Mouse (Mus musculus): Measurements from ENCODE around the gene Igfn1.

Gene Igfn1

DNA sequence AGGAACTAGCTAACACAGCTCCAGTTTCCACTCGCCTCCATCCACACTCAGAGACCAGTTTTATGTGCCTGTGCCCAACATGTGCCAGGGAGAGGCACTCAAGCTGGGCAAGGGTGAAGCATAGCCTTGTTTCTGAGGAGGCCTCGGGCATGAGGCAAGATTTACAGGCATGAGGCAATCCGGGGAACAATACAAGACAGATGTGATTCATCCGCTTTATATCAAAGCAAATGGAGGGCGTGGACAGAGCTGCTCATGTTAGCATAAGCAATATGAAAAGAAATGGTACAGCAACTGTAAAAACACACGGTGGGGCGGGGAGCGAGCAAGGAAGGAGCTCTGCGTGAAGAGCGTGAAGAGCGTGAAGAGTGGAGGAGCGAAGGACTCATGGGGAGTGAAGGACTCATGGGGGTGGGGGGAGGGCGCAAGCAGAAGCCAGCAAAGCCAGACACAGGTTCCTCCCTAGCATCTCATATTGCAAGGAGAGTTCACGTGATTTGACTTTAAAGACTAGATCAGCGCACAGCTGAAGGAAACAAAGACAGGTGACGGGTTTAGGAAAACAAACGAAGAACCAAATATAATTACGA, 72.3 kb downstream of the Igfn1 start:
- no peak for DNase-seq (ENCODE audit: low read depth, low spot score)

DNA sequence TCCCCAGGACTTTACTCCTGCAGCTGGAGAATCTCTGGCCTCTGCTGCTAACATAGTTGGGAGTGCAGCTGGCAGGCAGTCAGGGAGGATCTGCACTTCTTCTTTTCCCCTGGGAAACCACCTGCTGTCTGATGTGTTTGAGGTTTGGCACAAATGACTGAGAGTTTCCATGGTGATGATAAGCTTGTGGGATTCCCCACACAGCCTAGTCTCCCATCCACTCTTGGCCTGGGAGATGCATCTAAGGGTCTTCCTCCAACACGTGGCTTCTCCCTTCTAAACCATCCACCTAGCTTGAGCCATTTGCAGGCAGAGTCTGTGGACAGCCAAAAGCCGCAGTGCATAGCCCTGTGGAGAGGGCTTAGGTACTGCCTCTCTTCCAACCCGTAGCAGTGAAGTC, 76.3 kb downstream of the Igfn1 start:
- peak; percentile 24 for DNase-seq (ENCODE audit: low read depth, low spot score)

DNA sequence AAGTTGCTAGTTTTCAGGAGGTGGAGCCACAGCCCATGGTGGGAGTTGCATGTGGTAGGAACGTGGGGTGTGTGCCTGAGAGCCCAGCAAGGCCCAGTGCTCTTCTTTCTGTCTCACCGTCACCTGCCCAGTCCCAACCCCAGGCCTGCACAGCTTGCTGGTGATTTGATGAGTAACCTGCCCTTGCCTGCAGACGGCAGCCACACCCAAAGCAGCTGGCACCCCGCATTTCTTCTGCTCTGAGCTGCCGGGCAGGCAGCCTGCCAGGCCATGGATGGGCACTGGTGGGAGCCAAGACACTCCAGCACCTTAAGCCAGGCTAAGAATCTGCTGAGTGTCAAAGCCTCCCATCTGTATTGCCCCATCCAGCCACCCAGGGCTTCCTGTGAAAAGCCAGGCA, 80.3 kb downstream of the Igfn1 start:
- no peak for DNase-seq (ENCODE audit: low read depth, low spot score)

DNA sequence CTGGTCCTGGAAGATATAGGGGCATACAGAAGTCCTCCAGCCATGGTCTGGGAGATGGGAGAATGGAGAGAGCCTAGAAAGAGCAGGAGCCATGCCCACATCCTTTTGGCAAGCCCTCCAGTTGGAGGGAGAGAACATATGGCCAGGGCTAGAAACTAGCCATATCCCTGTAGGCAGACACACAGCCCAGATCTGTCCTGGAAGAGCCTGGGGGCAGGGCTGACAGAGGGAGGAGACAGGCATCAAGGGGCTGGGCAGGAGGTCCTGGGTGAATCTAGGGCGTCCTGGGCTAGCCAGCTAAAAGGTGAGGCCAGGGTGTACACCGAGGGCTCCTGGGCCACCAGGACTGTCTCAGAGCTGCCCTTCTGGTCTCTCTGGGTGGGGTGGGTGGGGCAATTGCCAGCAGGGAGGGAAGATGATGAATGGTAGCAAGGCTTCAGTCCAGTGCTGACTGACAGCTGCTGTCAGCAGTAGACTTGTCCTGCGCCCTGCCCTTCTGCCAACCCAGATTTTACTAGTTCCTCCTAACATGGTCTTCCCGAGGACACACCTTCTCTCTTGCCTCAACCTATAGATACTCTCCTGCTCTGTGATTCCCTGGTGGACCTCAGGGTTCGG, 81.7 kb downstream of the Igfn1 start:
- DNase-seq (ENCODE audit: low read depth, low spot score): no peak

DNA sequence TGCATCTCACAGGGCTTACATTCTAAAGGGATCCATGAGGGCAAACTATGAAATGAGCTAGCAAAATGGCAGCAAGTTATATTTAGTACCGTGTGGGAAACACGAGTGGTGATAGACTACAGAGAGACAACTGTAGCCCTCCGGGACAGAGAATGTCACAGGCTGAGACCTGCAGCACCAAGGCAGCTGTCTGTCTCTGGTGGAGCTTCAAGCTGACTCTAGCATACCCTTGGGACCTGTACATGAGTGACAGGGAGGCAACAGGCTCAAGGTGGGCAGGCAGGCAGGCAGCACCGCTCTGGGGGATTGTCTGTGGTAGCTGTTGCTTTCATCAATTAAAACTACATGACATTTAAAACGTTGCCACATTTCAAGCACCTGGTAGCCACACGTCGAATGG, 82.9 kb downstream of the Igfn1 start:
- no peak for DNase-seq (ENCODE audit: low read depth, low spot score)

DNA sequence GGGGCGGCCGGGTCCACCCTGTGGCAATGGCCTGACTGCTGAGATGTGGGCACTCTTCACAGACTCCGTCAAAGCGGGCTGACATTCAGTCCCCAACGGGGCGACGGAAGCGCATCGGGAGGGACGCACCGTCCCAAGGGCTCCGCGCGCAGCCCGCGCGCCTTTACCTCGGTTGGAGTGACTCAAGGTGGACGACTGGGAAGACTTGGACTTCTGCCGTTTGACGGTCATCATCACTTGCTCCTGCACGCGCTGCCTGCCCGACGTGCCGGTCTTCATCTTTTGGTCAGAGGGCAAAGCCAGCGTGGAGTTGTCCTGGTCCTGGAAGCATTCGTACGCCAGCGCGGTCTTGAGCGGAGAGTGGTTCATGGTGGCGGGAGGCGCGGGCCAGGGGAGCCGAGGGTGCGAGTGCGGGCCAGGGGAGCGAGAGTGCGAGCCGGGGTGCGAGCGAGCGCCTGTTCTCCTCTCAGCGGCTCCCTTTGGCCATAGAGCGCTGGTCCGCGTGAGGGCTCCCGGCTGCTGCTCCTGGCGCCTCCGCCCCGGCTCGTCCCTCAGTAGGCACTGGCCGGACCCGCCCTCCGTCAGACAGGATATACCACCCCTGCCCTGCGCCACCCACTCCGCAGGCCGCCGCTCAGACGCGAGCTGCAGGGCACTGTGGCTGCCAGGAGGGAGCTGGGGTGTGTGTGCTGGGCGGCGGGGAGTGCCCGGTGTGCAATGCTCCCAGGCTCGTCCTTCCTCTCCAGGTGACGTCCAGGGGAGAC, 87.3 kb downstream of the Igfn1 start, which contains the start of gene Pkp1:
Pkp1 (minus strand) TSS at position 564 of the 764 bp plus-strand sequence.
- DNase-seq (ENCODE audit: low read depth, low spot score): no peak

DNA sequence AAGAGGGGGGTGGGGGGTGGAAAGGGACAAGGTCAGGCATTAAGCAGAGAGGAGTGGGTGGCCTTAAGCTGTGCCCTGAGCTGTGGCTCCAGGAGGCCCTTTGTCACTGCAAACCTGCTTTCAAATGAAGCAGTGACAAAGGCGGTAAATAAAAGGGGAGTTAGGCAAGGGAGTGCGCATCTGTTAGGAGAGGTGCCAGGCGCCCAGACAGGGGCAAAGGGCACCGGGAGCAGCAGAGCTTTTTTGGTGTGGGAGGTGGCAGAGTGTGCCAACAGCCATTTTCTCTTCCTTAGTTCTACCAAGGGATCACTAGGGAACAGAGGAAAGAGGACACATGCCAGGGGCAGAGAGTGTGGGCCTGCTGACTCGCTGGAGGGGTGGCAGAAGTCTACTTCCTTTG, 88.9 kb downstream of the Igfn1 start:
- no peak for DNase-seq (ENCODE audit: low read depth, low spot score)

- DNase-seq (ENCODE audit: low read depth, low spot score): no peak
Measured at GRCm38 (mm10) chr1:135916486-135917058, 89.6 kb downstream of the Igfn1 start.

DNA sequence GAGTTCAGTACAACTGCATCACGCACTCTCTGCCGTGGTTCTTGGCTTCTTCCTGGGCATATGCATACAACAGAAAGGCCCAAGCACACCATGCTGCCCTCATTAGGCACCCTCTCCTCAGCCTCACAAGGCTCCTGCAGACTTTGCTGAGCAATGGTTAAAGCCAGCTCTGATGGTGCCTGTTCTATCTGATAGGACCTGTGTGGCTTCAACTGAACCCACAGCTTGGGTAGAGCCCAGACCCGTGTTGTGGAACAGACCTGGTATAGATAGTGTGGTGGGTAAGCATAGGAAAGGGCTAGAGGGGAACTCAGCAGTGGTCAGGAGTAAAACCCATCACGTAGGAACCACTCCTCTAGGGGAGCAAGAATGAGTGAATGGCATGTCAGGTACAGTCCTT, 92.5 kb downstream of the Igfn1 start:
- no peak for DNase-seq (ENCODE audit: low read depth, low spot score)

- no peak for DNase-seq (ENCODE audit: low read depth, low spot score)
Measured at GRCm38 (mm10) chr1:135909381-135909780, 96.8 kb downstream of the Igfn1 start.

DNA sequence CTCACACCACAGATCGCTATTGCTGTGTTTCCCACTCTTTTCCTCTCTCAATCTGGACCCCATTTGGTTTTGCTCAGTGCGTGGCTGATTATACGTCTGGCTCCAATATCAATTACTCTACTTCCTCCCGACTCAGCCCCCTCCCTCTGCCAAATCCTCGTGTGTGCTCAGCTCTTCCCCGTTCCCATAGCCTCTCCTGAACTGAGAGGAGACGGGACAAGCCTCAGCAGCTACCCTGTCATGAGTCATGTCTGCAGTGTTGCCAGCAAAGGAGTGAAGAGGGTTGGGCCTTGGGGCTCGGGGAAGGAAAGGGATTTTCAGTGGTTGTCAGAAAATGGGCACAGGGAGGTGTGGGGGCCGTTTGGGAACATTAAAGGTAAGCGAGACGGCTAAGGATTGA, 99.4 kb downstream of the Igfn1 start:
- DNase-seq (ENCODE audit: low read depth, low spot score): no peak
